Mouse (Mus musculus) forebrain, embryonic 10.5 days (tissue): ENCODE measurements around the gene Zfhx3. TPM values are rescaled to one million over a fixed set of nuclear protein-coding genes. Genes with fewer than 3 reads are reported as not detected.

Source experiments
- DNase-seq: peaks from one replicate; pipeline ENCODE4 v3.0.0-alpha.2; 2017; ENCODE audit warnings: low spot score; ENCODE audit errors: extremely low spot score
- H3K27ac ChIP-seq: fragments of 300-500 bp; sonication (generic); 2 replicates; pipeline ENCODE4 v1.5.1; 2016; ENCODE audit warnings: mild to moderate bottlenecking
- H3K27me3 ChIP-seq: fragments of 300-500 bp; sonication (generic); 2 replicates; pipeline ENCODE4 v1.6.1; 2016; ENCODE audit warnings: mild to moderate bottlenecking; ENCODE audit not compliant: poor library complexity, severe bottlenecking
- H3K36me3 ChIP-seq: fragments of 300-500 bp; sonication (generic); replicated peaks from 2 replicates; pipeline ENCODE4 v1.6.1; 2016; ENCODE audit warnings: mild to moderate bottlenecking, moderate library complexity
- H3K4me1 ChIP-seq: fragments of 300-500 bp; sonication (generic); 2 replicates; pipeline ENCODE4 v1.6.1; 2016
- H3K4me3 ChIP-seq: fragments of 300-500 bp; sonication (generic); 2 replicates; pipeline ENCODE4 v1.5.1; 2016; ENCODE audit warnings: mild to moderate bottlenecking, moderate library complexity
- H3K9me3 ChIP-seq: fragments of 300-500 bp; sonication (generic); 2 replicates; pipeline ENCODE4 v1.6.1; 2016; ENCODE audit warnings: mild to moderate bottlenecking, moderate library complexity
- WGBS: fragments of 180-500 bp; shearing (Covaris S2); methylation state at CpG from one replicate; pipeline ENCODE4 v1.1.7; 2016; 5-methylcytosine and 5-hydroxymethylcytosine counted together
- polyA plus RNA-seq: library from polyadenylated mRNA; unstranded; fragments of >200 nt; fragmentation: Nextera tagmentation; extraction: Ambion mirVana; gene quantifications from 2 replicates; pipeline ENCODE4 v1.2.1, GENCODE M21; 2016

The Zfhx3 gene
- polyA plus RNA-seq, 1 experiment from 2014 or later = 11.4 TPM

DNA sequence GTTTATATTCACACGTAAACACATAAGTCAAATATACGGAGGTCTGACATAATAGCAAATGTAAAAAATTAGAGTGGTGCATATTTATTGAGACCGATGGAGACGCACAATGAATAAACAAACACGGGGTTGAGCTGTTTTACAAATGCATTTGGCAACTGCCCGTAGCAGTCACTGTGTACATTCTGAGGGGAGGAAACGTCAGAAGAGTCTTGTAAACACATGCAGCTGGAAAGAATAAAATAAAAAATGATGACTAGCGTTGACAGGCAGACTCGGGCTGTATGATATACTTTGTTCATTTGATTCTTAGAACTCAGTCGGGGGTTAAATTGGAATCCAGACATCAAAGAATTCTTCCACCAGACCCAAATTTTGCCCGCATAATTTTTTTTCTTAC lies 18.0 kb downstream of the Zfhx3 start:
- H3K9me3 ChIP-seq = no peaks in the 10 kb centered on the region
- no peak for DNase-seq
- peaks cover 1% of the 10 kb centered on the region for H3K27me3 ChIP-seq
- no peaks in the 10 kb centered on the region for H3K36me3 ChIP-seq
- no peak overlapping the region for H3K4me3 ChIP-seq
- WGBS = 77% methylated on average over 11 of the region's 11 CpGs
- H3K27ac ChIP-seq = no peak overlapping the region
- peaks cover 10% of the 10 kb centered on the region for H3K4me1 ChIP-seq

GRCm38 (mm10) chr8:107960878-107961277 lies 18.4 kb downstream of the Zfhx3 start:
- 81% methylated on average over 8 of the region's 8 CpGs for WGBS

DNA sequence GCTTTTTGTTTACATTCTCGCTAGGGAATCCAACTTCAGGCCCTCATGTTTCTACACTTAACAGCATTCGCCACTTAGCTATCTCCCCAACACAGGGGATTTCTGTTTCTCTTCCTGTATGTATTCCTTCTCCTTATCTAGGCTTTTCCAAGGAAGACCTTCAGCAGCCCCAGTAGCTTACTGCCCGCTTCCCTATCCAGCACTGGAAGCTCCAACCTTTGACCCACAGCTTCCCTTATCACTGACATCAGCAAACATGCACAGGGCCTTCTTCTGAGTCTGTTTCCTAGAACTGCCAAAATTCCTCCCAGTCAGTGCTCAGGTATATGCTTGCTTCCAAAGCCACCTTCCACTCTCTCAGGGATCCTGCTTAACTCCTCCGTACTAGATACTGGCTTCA lies 29.8 kb downstream of the Zfhx3 start:
- no peak for DNase-seq
- 87% methylated on average over 4 of the region's 4 CpGs for WGBS
- Histone ChIP-seq H3K4me1 (no peaks in the 10 kb centered on the region), H3K27ac (no peak overlapping the region), H3K9me3 (no peaks in the 10 kb centered on the region), H3K4me3 (no peak overlapping the region), H3K27me3 (no peaks in the 10 kb centered on the region), H3K36me3 (no peaks in the 10 kb centered on the region)

More at GRCm38 (mm10) chr8:107960878-107961277, 18.4 kb downstream of the Zfhx3 start:
- no peak overlapping the region for H3K27ac ChIP-seq
- DNase-seq = no peak
- no peaks in the 10 kb centered on the region for H3K36me3 ChIP-seq
- no peaks in the 10 kb centered on the region for H3K9me3 ChIP-seq
- H3K27me3 ChIP-seq = no peaks in the 10 kb centered on the region
- peaks cover 10% of the 10 kb centered on the region for H3K4me1 ChIP-seq
- H3K4me3 ChIP-seq = no peak overlapping the region

GRCm38 (mm10) chr8:107974451-107974850 lies 32.0 kb downstream of the Zfhx3 start:
- Histone ChIP-seq H3K36me3 (no peaks in the 10 kb centered on the region), H3K27ac (no peak overlapping the region), H3K4me3 (no peak overlapping the region), H3K4me1 (no peaks in the 10 kb centered on the region), H3K27me3 (no peaks in the 10 kb centered on the region), H3K9me3 (no peaks in the 10 kb centered on the region)
- WGBS = 80% methylated on average over 13 of the region's 13 CpGs
- DNase-seq = no peak

DNA sequence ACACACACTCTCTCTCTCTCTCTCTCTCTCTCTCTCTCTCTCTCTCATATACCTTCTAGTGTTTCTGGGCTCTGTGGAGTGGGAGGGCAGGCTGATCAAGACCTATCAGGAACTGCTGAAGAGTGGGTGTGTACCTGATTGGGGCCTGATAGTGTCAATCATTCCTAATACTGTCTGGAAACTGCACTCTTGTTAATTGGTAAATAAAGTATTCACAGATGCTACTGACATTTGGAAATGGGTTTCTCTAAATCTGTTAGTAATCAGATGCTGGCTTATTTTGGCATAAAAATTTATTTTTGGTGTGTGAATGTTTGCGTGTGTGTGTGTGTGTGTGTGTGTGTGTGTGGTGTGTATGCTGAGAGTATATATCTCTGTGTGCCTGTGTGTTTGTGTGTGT lies 35.8 kb downstream of the Zfhx3 start:
- H3K9me3 ChIP-seq = no peaks in the 10 kb centered on the region
- WGBS = 93% methylated on average over 1 of the region's 1 CpGs

GRCm38 (mm10) chr8:107980618-107981017 lies 38.2 kb downstream of the Zfhx3 start:
- H3K9me3 ChIP-seq = no peaks in the 10 kb centered on the region
- no peak overlapping the region for H3K4me3 ChIP-seq
- no peak overlapping the region for H3K27ac ChIP-seq
- H3K36me3 ChIP-seq = no peaks in the 10 kb centered on the region
- DNase-seq = no peak
- WGBS = 80% methylated on average over 10 of the region's 10 CpGs
- H3K4me1 ChIP-seq = no peaks in the 10 kb centered on the region
- peaks cover 5% of the 10 kb centered on the region; the same call in 1 of the 2 replicates for H3K27me3 ChIP-seq

More for the DNA sequence above, 35.8 kb downstream of the Zfhx3 start:
- Histone ChIP-seq H3K4me1 (no peaks in the 10 kb centered on the region), H3K36me3 (no peaks in the 10 kb centered on the region), H3K27ac (no peak overlapping the region), H3K27me3 (no peaks in the 10 kb centered on the region), H3K4me3 (no peak overlapping the region)
- DNase-seq = no peak

- Histone ChIP-seq H3K4me1 (peaks cover 19% of the 10 kb centered on the region), H3K4me3 (peak overlapping the region; percentile 7; the same call in 1 of the 2 replicates), H3K27me3 (peaks cover 5% of the 10 kb centered on the region; the same call in 1 of the 2 replicates), H3K36me3 (no peaks in the 10 kb centered on the region), H3K27ac (no peak overlapping the region), H3K9me3 (peaks cover 3% of the 10 kb centered on the region; the same call in 1 of the 2 replicates)
- peak; percentile 31 for DNase-seq
- 61% methylated on average over 15 of the region's 15 CpGs for WGBS
Measured at GRCm38 (mm10) chr8:107986629-107987028, 44.2 kb downstream of the Zfhx3 start.

DNA sequence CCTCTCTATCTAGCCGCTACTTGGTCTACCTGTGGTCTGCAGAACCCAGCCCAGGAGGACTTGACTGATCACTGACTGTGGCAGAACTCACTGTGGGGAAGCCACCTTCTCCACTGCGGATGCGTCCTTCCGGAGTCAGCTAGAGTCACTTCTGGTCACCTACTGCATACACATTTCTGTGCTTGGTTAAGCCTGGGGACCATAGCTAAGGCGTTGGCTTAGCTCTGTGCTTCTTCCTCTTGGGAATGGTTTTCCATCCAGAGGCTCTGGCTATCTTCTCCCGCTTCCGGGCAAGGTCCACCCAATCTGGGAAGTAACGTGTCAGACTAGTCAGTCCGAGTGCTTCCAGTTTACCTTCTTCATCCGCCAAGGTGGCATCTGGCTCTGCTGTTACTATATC lies 56.4 kb downstream of the Zfhx3 start:
- WGBS = 95% methylated on average over 10 of the region's 10 CpGs
- no peaks in the 10 kb centered on the region for H3K9me3 ChIP-seq
- no peaks in the 10 kb centered on the region for H3K36me3 ChIP-seq
- DNase-seq = no peak
- no peak overlapping the region for H3K27ac ChIP-seq
- peaks cover 9% of the 10 kb centered on the region for H3K4me1 ChIP-seq
- no peak overlapping the region for H3K4me3 ChIP-seq
- no peaks in the 10 kb centered on the region for H3K27me3 ChIP-seq

DNA sequence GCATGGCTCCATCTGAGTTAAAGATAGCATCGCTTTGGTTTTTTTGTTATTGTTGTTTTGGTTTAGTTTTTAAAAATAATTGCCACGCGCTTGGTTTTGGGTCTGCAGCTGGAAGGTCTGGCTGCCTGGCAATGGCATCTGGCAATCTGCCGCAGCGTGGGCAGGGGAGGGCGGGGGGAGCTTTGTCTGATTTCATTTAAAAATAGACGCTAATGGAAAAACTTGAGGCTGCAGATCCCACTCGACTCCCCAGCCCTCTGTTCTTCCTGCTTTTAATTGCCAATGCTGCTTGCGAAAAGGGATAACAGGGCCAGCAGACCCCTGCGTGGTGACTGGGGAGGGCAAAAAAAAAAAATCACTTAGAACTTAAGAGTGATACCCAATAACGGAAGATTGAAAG lies 69.1 kb downstream of the Zfhx3 start:
- Histone ChIP-seq H3K27me3 (no peaks in the 10 kb centered on the region), H3K27ac (no peak overlapping the region), H3K4me1 (peaks cover 14% of the 10 kb centered on the region), H3K4me3 (no peak overlapping the region), H3K9me3 (no peaks in the 10 kb centered on the region), H3K36me3 (no peaks in the 10 kb centered on the region)
- 88% methylated on average over 11 of the region's 11 CpGs for WGBS
- DNase-seq = no peak

- H3K36me3 ChIP-seq = no peaks in the 10 kb centered on the region
- no peaks in the 10 kb centered on the region for H3K27me3 ChIP-seq
- H3K4me1 ChIP-seq = peaks cover 24% of the 10 kb centered on the region
- DNase-seq = no peak
- H3K9me3 ChIP-seq = no peaks in the 10 kb centered on the region
- no peak overlapping the region for H3K4me3 ChIP-seq
- H3K27ac ChIP-seq = no peak overlapping the region
- 94% methylated on average over 5 of the region's 5 CpGs for WGBS
Measured at GRCm38 (mm10) chr8:108017727-108018126, 75.3 kb downstream of the Zfhx3 start.

DNA sequence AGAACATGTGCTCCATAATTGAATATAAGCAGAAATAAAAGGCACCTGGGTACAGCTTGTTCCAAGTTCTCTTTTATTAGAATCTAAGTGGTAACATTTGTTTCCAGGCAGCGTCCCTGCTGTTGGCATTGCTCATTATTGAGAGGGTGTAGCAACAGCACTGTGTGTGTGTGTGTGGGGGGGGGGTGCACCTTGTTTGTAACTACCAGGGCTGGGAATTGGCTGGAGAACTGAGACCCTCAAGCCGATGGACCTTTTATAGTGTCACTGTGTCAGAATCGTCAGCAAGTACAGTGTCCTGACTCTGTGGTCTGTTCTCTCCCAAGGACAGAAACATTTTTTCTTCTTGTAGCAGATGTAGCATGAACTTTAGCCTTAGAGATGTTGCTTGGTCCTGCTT lies 77.2 kb downstream of the Zfhx3 start:
- H3K27me3 ChIP-seq = no peaks in the 10 kb centered on the region
- H3K4me1 ChIP-seq = peaks cover 29% of the 10 kb centered on the region
- no peaks in the 10 kb centered on the region for H3K9me3 ChIP-seq
- H3K27ac ChIP-seq = no peak overlapping the region
- 70% methylated on average over 3 of the region's 3 CpGs for WGBS
- H3K36me3 ChIP-seq = no peaks in the 10 kb centered on the region
- DNase-seq = no peak
- H3K4me3 ChIP-seq = no peak overlapping the region

GRCm38 (mm10) chr8:108022404-108022803 lies 80.0 kb downstream of the Zfhx3 start:
- DNase-seq = no peak
- 48% methylated on average over 4 of the region's 4 CpGs for WGBS

DNA sequence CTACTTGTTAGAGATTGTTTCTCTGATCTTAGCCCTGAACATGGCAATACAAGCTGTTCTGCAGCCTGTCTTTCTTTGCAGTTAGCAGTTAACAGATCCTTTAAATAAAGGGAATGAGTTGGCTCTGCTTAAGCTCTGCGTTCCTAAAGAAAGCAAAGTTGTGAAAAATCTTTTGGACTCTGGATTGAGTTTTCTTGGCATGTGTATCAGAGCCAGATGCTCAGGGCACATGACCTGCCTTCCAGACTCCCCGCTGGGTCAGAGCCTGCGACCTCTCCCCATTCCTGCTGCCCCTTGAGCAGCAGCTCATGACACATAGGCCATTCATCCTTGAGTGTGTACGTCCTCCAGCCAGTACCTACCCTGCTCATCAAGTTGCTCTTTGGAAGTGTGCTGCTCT lies 81.9 kb downstream of the Zfhx3 start:
- 65% methylated on average over 4 of the region's 4 CpGs for WGBS
- peaks cover 51% of the 10 kb centered on the region for H3K4me1 ChIP-seq
- H3K9me3 ChIP-seq = no peaks in the 10 kb centered on the region; the same call in 1 of the 2 replicates
- DNase-seq = no peak
- no peaks in the 10 kb centered on the region for H3K36me3 ChIP-seq
- H3K4me3 ChIP-seq = no peak overlapping the region
- H3K27ac ChIP-seq = peak overlapping the region; percentile 11; the same call in 1 of the 2 replicates
- H3K27me3 ChIP-seq = no peaks in the 10 kb centered on the region

More at GRCm38 (mm10) chr8:108022404-108022803, 80.0 kb downstream of the Zfhx3 start:
- Histone ChIP-seq H3K27me3 (no peaks in the 10 kb centered on the region), H3K4me3 (no peak overlapping the region), H3K27ac (no peak overlapping the region), H3K4me1 (peaks cover 35% of the 10 kb centered on the region), H3K9me3 (no peaks in the 10 kb centered on the region; the same call in 1 of the 2 replicates), H3K36me3 (no peaks in the 10 kb centered on the region)

GRCm38 (mm10) chr8:108025249-108025648 lies 82.8 kb downstream of the Zfhx3 start:
- 80% methylated on average over 2 of the region's 2 CpGs for WGBS
- DNase-seq = no peak
- H3K4me3 ChIP-seq = no peak overlapping the region
- peaks cover 49% of the 10 kb centered on the region for H3K4me1 ChIP-seq
- H3K27ac ChIP-seq = no peak overlapping the region
- H3K27me3 ChIP-seq = no peaks in the 10 kb centered on the region
- H3K9me3 ChIP-seq = no peaks in the 10 kb centered on the region; the same call in 1 of the 2 replicates
- H3K36me3 ChIP-seq = no peaks in the 10 kb centered on the region
